Mouse (Mus musculus) cerebellum, adult 2 months (tissue): ENCODE data around the gene Cpsf4l.

ENCODE experiments used
- CTCF ChIP-seq: fragments of 200-500 bp; IDR thresholded peaks from 2 replicates; pipeline ENCODE4 v1.5.1; 2011; ENCODE audit warnings: low read depth, mild to moderate bottlenecking, control low read depth, low read length, moderate library complexity, borderline replicate concordance; ENCODE audit not compliant: insufficient read depth
- POLR2A ChIP-seq: fragments of 200-500 bp; IDR thresholded peaks from 2 replicates; pipeline ENCODE4 v1.6.1; 2011; ENCODE audit warnings: low read length, control low read depth, borderline replicate concordance; ENCODE audit not compliant: insufficient read depth

- TF ChIP-seq CTCF (no peak), POLR2A (no peak)
These were observed 41.8 kb upstream of the Cpsf4l start, which contains the start of gene Cdc42ep4 for GRCm38 (mm10) chr11:113751484-113752084.
